Mouse (Mus musculus) spleen, postnatal 14 days (tissue): ENCODE results near the gene Gm10959.
A peak's percentile ranks its signal among the peaks of the same experiment; 100 is the strongest.
"Not testable (repeated sequence)": the region's sequence is repeated elsewhere in the genome, so short reads cannot be mapped to it uniquely, and the experiment has no call there.

ENCODE experiments used
- DNase-seq, 2 experiments: peaks; one replicate each; pipeline ENCODE4 v3.0.0; 2021 to 2022; ENCODE audit warnings: low spot score in 2 of 2

The Gm10959 gene

GRCm38 (mm10) chr3:122919260-122919659 lies at the start of gene Gm10959:
Gm10959 (minus strand) TSS chr3:122919360.
- DNase-seq, result no peak

GRCm38 (mm10) chr3:122968391-122968790 lies 49.2 kb upstream of the Gm10959 start:
- DNase-seq, result no peak

- no peak for DNase-seq
These were observed 45.1 kb upstream of the Gm10959 start for GRCm38 (mm10) chr3:122964301-122964700.

- no peak for DNase-seq
These were observed 31.0 kb upstream of the Gm10959 start for GRCm38 (mm10) chr3:122950129-122950528.

GRCm38 (mm10) chr3:122943387-122943890 lies 24.3 kb upstream of the Gm10959 start:
- no peak for DNase-seq

GRCm38 (mm10) chr3:122939215-122939614 lies 20.1 kb upstream of the Gm10959 start:
- no peak for DNase-seq

GRCm38 (mm10) chr3:122937176-122937575 lies 18.0 kb upstream of the Gm10959 start:
- DNase-seq, result not testable (repeated sequence)

GRCm38 (mm10) chr3:122932466-122932865 lies 13.3 kb upstream of the Gm10959 start:
- no peak for DNase-seq

- no peak for DNase-seq
These were observed 10.6 kb upstream of the Gm10959 start for GRCm38 (mm10) chr3:122929723-122930122.

GRCm38 (mm10) chr3:122924009-122924914 lies 5.1 kb upstream of the Gm10959 start, which contains the start of gene 1810037I17Rik:
1810037I17Rik (plus strand) TSS chr3:122924203.
- DNase-seq, result peak; percentile 82 to 86

GRCm38 (mm10) chr3:122923147-122923546 lies 4.0 kb upstream of the Gm10959 start:
- no peak for DNase-seq

- DNase-seq, result no peak
These were observed 2.7 kb upstream of the Gm10959 start for GRCm38 (mm10) chr3:122921676-122922527.

GRCm38 (mm10) chr3:122920572-122921435 lies 1.6 kb upstream of the Gm10959 start:
- DNase-seq, result no peak

GRCm38 (mm10) chr3:122918672-122919071 lies 488 bp downstream of the Gm10959 start:
- no peak for DNase-seq

GRCm38 (mm10) chr3:122916191-122916680 lies 2.9 kb downstream of the Gm10959 start:
- no peak for DNase-seq

- no peak for DNase-seq
These were observed 3.7 kb downstream of the Gm10959 start for GRCm38 (mm10) chr3:122915493-122915892.

GRCm38 (mm10) chr3:122907841-122908240 lies 11.3 kb downstream of the Gm10959 start:
- no peak for DNase-seq

- DNase-seq, result no peak
These were observed 15.3 kb downstream of the Gm10959 start for GRCm38 (mm10) chr3:122903746-122904433.

- DNase-seq, result no peak
These were observed 20.9 kb downstream of the Gm10959 start for GRCm38 (mm10) chr3:122898254-122898653.

GRCm38 (mm10) chr3:122895189-122895731 lies 23.9 kb downstream of the Gm10959 start:
- DNase-seq, result no peak
